Mouse (Mus musculus): Measurements from ENCODE around the gene Sema3d.

- TF ChIP-seq CTCF (IDR thresholded peaks at IDR 0.05; ENCODE audit: control insufficient read depth, insufficient read depth, insufficient read length), result no peak
- TF ChIP-seq MAX (IDR thresholded peaks at IDR 0.05), result no peak
- no peak for TF ChIP-seq MYOD1 (IDR thresholded peaks at IDR 0.05; ENCODE audit: control insufficient read depth, insufficient read length, low read depth)
- no peak for TF ChIP-seq USF1 (IDR thresholded peaks at IDR 0.05; ENCODE audit: low read depth)
- no peak for TF ChIP-seq MYOG (IDR thresholded peaks at IDR 0.05; ENCODE audit: control insufficient read depth, extremely low read depth, insufficient read length)
- peak; percentile 84 for TF ChIP-seq CEBPB (IDR thresholded peaks at IDR 0.05; ENCODE audit: low read depth)
These were observed 192.1 kb downstream of the Sema3d start for GRCm38 (mm10) chr5:12575262-12575661.
